In genomic region chr6:140623226-140624095, GRCm38 (mm10) we compare ENCODE assay signal across 8 mouse cellular contexts. TPM values are rescaled to one million over a fixed set of nuclear protein-coding genes. Genes with fewer than 3 reads are reported as not detected.
DNase-seq lines count a peak whose midpoint lies in the region; ATAC-seq and TF ChIP-seq lines count a peak whose summit lies in the region.

No protein-coding gene starts in this region.

- peak overlapping the region; percentile 91 to 99 (median 92) for H3K4me3 ChIP-seq in CH12.LX (replicated peaks in 1 of 3; ENCODE audit: low read depth in 2 of 3, low read length in 2 of 3, poor library complexity in 1 of 3)
- peak overlapping the region; percentile 92 for H3K4me3 ChIP-seq in forebrain, embryonic 12.5 days (replicated peaks)
- H3K4me3 ChIP-seq in liver, postnatal 0 days (ENCODE audit: low read depth, low read length) = peak overlapping the region; percentile 73
- peak overlapping the region; percentile 96 for H3K4me3 ChIP-seq in neural tube, embryonic 14.5 days (ENCODE audit: low read depth, low read length)

- no peaks in the 10 kb centered on the region for H3K27me3 ChIP-seq in CH12.LX (replicated peaks)
- peaks cover 7% of the 10 kb centered on the region; the same call in 1 of the 2 replicates for H3K27me3 ChIP-seq in forebrain, embryonic 12.5 days
- H3K27me3 ChIP-seq in liver, postnatal 0 days (ENCODE audit: insufficient read depth, low read length) = no peaks in the 10 kb centered on the region
- 0 out of 2 replicates have a peak, but pooled peaks cover 2% of the 10 kb centered on the region for H3K27me3 ChIP-seq in neural tube, embryonic 14.5 days (ENCODE audit: control insufficient read depth, insufficient read depth, low read length)

- H3K4me1 ChIP-seq in CH12.LX (ENCODE audit: control insufficient read depth in 1 of 2, insufficient read depth in 2 of 2) = peaks cover 13 to 53% of the 10 kb centered on the region in 2 experiments
- peaks cover 32% of the 10 kb centered on the region for H3K4me1 ChIP-seq in forebrain, embryonic 12.5 days
- H3K4me1 ChIP-seq in liver, postnatal 0 days (ENCODE audit: insufficient read depth) = peaks cover 22% of the 10 kb centered on the region
- H3K4me1 ChIP-seq in neural tube, embryonic 14.5 days (ENCODE audit: control insufficient read depth, insufficient read depth, low read length) = peaks cover 24% of the 10 kb centered on the region

- H3K36me3 ChIP-seq in CH12.LX (replicated peaks in 1 of 2; ENCODE audit: control insufficient read depth in 1 of 2, insufficient read depth in 1 of 2, low read length in 1 of 2) = peaks cover 0 to 6% of the 10 kb centered on the region in 2 experiments
- no peaks in the 10 kb centered on the region for H3K36me3 ChIP-seq in forebrain, embryonic 12.5 days (replicated peaks)
- H3K36me3 ChIP-seq in liver, postnatal 0 days (replicated peaks; ENCODE audit: insufficient read depth, low read length) = no peaks in the 10 kb centered on the region
- H3K36me3 ChIP-seq in neural tube, embryonic 14.5 days (ENCODE audit: control insufficient read depth, insufficient read depth, low read length) = no peaks in the 10 kb centered on the region

- in situ Hi-C loops in CH12.LX (cut with MboI; ENCODE audit: low pct_ligation_motif_present, low pct_unique_long_range_greater_than_20kb, low sequenced_read_pairs) = no loop called here

- no peak for TF ChIP-seq EP300 in CH12.LX (IDR thresholded peaks at IDR 0.05; ENCODE audit: low read length)
- TF ChIP-seq EP300 in liver, postnatal 0 days (IDR thresholded peaks at IDR 0.05; ENCODE audit: low read depth) = no peak

- H3K9me3 ChIP-seq in CH12.LX (replicated peaks; ENCODE audit: low read length) = no peaks in the 10 kb centered on the region
- H3K9me3 ChIP-seq in forebrain, embryonic 12.5 days = no peaks in the 10 kb centered on the region
- no peaks in the 10 kb centered on the region for H3K9me3 ChIP-seq in liver, postnatal 0 days (ENCODE audit: low read length)
- no peaks in the 10 kb centered on the region for H3K9me3 ChIP-seq in neural tube, embryonic 14.5 days (ENCODE audit: control insufficient read depth, low read length)

- H3K79me2 ChIP-seq in CH12.LX (replicated peaks; ENCODE audit: control insufficient read depth, extremely low read depth, insufficient read depth, poor library complexity, severe bottlenecking) = peaks cover 49% of the 10 kb centered on the region

- TF ChIP-seq RAD21 in CH12.LX (IDR thresholded peaks at IDR 0.05; ENCODE audit: low read depth, low read length) = no peak

- H3K27ac ChIP-seq in CH12.LX (ENCODE audit: insufficient read depth, low read depth) = peak overlapping the region; percentile 94
- peak overlapping the region; percentile 96 for H3K27ac ChIP-seq in forebrain, embryonic 12.5 days
- peak overlapping the region; percentile 86 for H3K27ac ChIP-seq in liver, postnatal 0 days (ENCODE audit: low read depth)
- H3K27ac ChIP-seq in neural tube, embryonic 14.5 days (ENCODE audit: low read depth, low read length) = peak overlapping the region; percentile 96

- TF ChIP-seq POLR2A in CH12.LX (IDR thresholded peaks at IDR 0.05; ENCODE audit: low read depth, low read length) = peak; percentile 59; the same call in 1 of the 2 replicates

- intact Hi-C loops in heart, postnatal 10 days (cut with DNase I) = no loop called here

- dilution Hi-C loops in CH12.LX (cut with MboI; ENCODE audit: extremely low pct_ligation_motif_present, extremely low pct_unique_long_range_greater_than_20kb, low sequenced_read_pairs) = no loop called here

- peak overlapping the region; percentile 97 for H3K9ac ChIP-seq in CH12.LX (ENCODE audit: insufficient read depth, low read depth)
- H3K9ac ChIP-seq in forebrain, embryonic 12.5 days = peak overlapping the region; percentile 97
- peak overlapping the region; percentile 97 for H3K9ac ChIP-seq in liver, postnatal 0 days (replicated peaks)
- peak overlapping the region; percentile 95 for H3K9ac ChIP-seq in neural tube, embryonic 14.5 days (replicated peaks; ENCODE audit: low read depth, low read length)

- TF ChIP-seq CTCF in CH12.LX (conservative IDR thresholded peaks at IDR 0.05 in 1 of 2, IDR thresholded peaks at IDR 0.05 in 1 of 2; ENCODE audit: low read depth in 2 of 2, low read length in 2 of 2) = no peak
- TF ChIP-seq CTCF in liver, postnatal 0 days (IDR thresholded peaks at IDR 0.05; ENCODE audit: low read depth) = no peak

- ATAC-seq in forebrain, embryonic 12.5 days (ENCODE audit: low FRiP score) = peak; percentile 93
- peak; percentile 94 for ATAC-seq in liver, postnatal 0 days
- ATAC-seq in neural tube, embryonic 14.5 days (ENCODE audit: low read depth) = peak; percentile 93

- peak overlapping the region; percentile 58 for H3K4me2 ChIP-seq in CH12.LX (ENCODE audit: insufficient read depth, low read depth, poor library complexity, severe bottlenecking)
- H3K4me2 ChIP-seq in forebrain, embryonic 12.5 days = peak overlapping the region; percentile 75
- peak overlapping the region; percentile 96 for H3K4me2 ChIP-seq in liver, postnatal 0 days (ENCODE audit: low read depth, low read length)
- H3K4me2 ChIP-seq in neural tube, embryonic 14.5 days (ENCODE audit: low read depth, low read length) = peak overlapping the region; percentile 63

- WGBS in forebrain, embryonic 12.5 days = under 1% methylated on average over 73 of the region's 117 CpGs
- under 1% methylated on average over 113 of the region's 117 CpGs for WGBS in large intestine, adult 2 months
- 1% methylated on average over 45 of the region's 117 CpGs for WGBS in liver, postnatal 0 days (ENCODE audit: insufficient replicate concordance)
- WGBS in neural tube, embryonic 14.5 days = 1% methylated on average over 59 of the region's 117 CpGs

- peak; percentile 87 for DNase-seq in CH12.LX (ENCODE audit: extremely low read depth)
- peak; percentile 75 for DNase-seq in c-Kit-positive CD71-positive TER-119-negative erythroid progenitor cells, embryonic 14.5 days (ENCODE audit: low read depth)
- DNase-seq in heart, postnatal 10 days = peak; percentile 96
- DNase-seq in large intestine, adult 2 months (ENCODE audit: low read depth, low spot score) = peak; percentile 58
- peak; percentile 94 for DNase-seq in liver, postnatal 0 days
- peak; percentile 97 for DNase-seq in testis, postnatal 10 days (ENCODE audit: low spot score)

TF ChIP-seq in CH12.LX, 34 proteins besides CTCF, POLR2A, EP300 and RAD21 (continues in another document):
- no peak for TF ChIP-seq SMC3 (IDR thresholded peaks at IDR 0.05; ENCODE audit: low read depth, low read length)
- TF ChIP-seq PAX5 (IDR thresholded peaks at IDR 0.05; ENCODE audit: low read length) = no peak
- TF ChIP-seq ELF1 (IDR thresholded peaks at IDR 0.05; ENCODE audit: low read depth, low read length) = peak; percentile 53
- peak; percentile 69 for TF ChIP-seq MEF2A (IDR thresholded peaks at IDR 0.05; ENCODE audit: borderline replicate concordance, low read depth, low read length)
- TF ChIP-seq JUN (IDR thresholded peaks at IDR 0.05; ENCODE audit: insufficient read depth, low read depth, low read length) = no peak
- TF ChIP-seq TBP (conservative IDR thresholded peaks at IDR 0.05; ENCODE audit: low read depth, low read length) = no peak
- TF ChIP-seq CHD1 (IDR thresholded peaks at IDR 0.05; ENCODE audit: low read depth, low read length) = no peak
- peak; percentile 72; the same call in 1 of the 2 replicates for TF ChIP-seq KAT2A (IDR thresholded peaks at IDR 0.05; ENCODE audit: insufficient replicate concordance, low read length)
- no peak for TF ChIP-seq ZNF384 (IDR thresholded peaks at IDR 0.05; ENCODE audit: low read depth, low read length)
- TF ChIP-seq USF2 (conservative IDR thresholded peaks at IDR 0.05; ENCODE audit: low read depth, low read length) = no peak
- TF ChIP-seq NELFE (IDR thresholded peaks at IDR 0.05; ENCODE audit: low read depth, low read length) = peak; percentile 57; the same call in 1 of the 2 replicates
- peak; percentile 55 for TF ChIP-seq HCFC1 (IDR thresholded peaks at IDR 0.05; ENCODE audit: low read depth, low read length)
- peak; percentile 75 for TF ChIP-seq IRF4 (IDR thresholded peaks at IDR 0.05; ENCODE audit: low read depth, low read length)
- TF ChIP-seq JUND (conservative IDR thresholded peaks at IDR 0.05; ENCODE audit: low read depth, low read length) = peak; percentile 73
- TF ChIP-seq TCF12 (IDR thresholded peaks at IDR 0.05; ENCODE audit: low read depth, low read length) = peak; percentile 84
- no peak for TF ChIP-seq USF1 (IDR thresholded peaks at IDR 0.05; ENCODE audit: low read depth, low read length)
- TF ChIP-seq NRF1 (IDR thresholded peaks at IDR 0.05; ENCODE audit: low read depth, low read length) = peak; percentile 95
- TF ChIP-seq UBTF (IDR thresholded peaks at IDR 0.05; ENCODE audit: low read depth, low read length) = peak; percentile 82; the same call in 1 of the 2 replicates
- peak; percentile 20; the same call in 1 of the 2 replicates for TF ChIP-seq SIN3A (IDR thresholded peaks at IDR 0.05; ENCODE audit: low read length)
- TF ChIP-seq ZKSCAN1 (IDR thresholded peaks at IDR 0.05; ENCODE audit: borderline replicate concordance, low read depth, low read length) = no peak
- no peak for TF ChIP-seq ZC3H11A (IDR thresholded peaks at IDR 0.05; ENCODE audit: low read depth, low read length)
- peak; percentile 75 for TF ChIP-seq BHLHE40 (IDR thresholded peaks at IDR 0.05; ENCODE audit: low read depth, low read length)
- TF ChIP-seq CHD2 (IDR thresholded peaks at IDR 0.05; ENCODE audit: low read length) = no peak
- TF ChIP-seq POLR2AphosphoS2 (IDR thresholded peaks at IDR 0.05; ENCODE audit: low read depth, low read length) = no peak
- no peak for TF ChIP-seq MAFK (IDR thresholded peaks at IDR 0.05; ENCODE audit: insufficient replicate concordance, low read length)
- no peak; the same call in 1 of the 2 replicates for TF ChIP-seq MAZ (IDR thresholded peaks at IDR 0.05; ENCODE audit: low read depth, low read length)
- TF ChIP-seq MXI1 (IDR thresholded peaks at IDR 0.05; ENCODE audit: low read depth, low read length) = peak; percentile 82; the same call in 1 of the 2 replicates
- 0 out of 2 replicates have a peak, but pooled peaks have one; percentile 51 for TF ChIP-seq RCOR1 (conservative IDR thresholded peaks at IDR 0.05; ENCODE audit: low read depth, low read length)

RNA-seq across cellular contexts. Expression of gene Aebp2, which starts 1.0 kb away (rescaled TPM):
- total RNA-seq in CH12.LX (2012; rRNA removed) = 59.9 and 76.8 TPM in 2 replicates
- total RNA-seq in CH12.LX (2014; rRNA removed) = 54.4 and 62.1 TPM in 2 replicates
- 63.3 and 70.8 TPM in 2 replicates for polyA plus RNA-seq in CH12.LX (2012; ENCODE audit: insufficient read length, low read depth)
- 14.4 and 15.6 TPM in 2 replicates for polyA plus RNA-seq in forebrain, embryonic 12.5 days (2016; fragmentation: Nextera tagmentation; extraction: Ambion mirVana)
- total RNA-seq in heart, postnatal 10 days (2021) = 10 to 100 TPM; 47.2 to 51.0 TPM
- 11.0 and 17.0 TPM in 2 replicates for polyA plus RNA-seq in large intestine, adult 2 months (2012; rRNA removed)
- polyA plus RNA-seq in liver, postnatal 0 days (2015; fragmentation: Nextera tagmentation; extraction: Ambion mirVana) = 3.5 and 3.7 TPM in 2 replicates
- 12.2 and 12.8 TPM in 2 replicates for polyA plus RNA-seq in neural tube, embryonic 14.5 days (2014; fragmentation: Nextera tagmentation; extraction: Ambion mirVana)

Comparison
In these comparisons a context has a peak if more than half of its experiments do, and no peak if none do; other contexts are left out.
1. Peak in every context shown above with its lines: DNase-seq, ATAC-seq, H3K4me3 ChIP-seq and H3K27ac ChIP-seq.